Mouse (Mus musculus) stomach, embryonic 14.5 days (tissue): ENCODE data around the gene Tbce. TPM values are rescaled to one million over a fixed set of nuclear protein-coding genes. Genes with fewer than 3 reads are reported as not detected.
"Not testable (repeated sequence)": the region's sequence is repeated elsewhere in the genome, so short reads cannot be mapped to it uniquely, and the experiment has no call there.

Experiments
- ATAC-seq: fragments of 200-750 bp; cut with Nextera tagmentation; 2 replicates; pipeline ENCODE4 v1.8.0; 2017; ENCODE audit warnings: low read depth, moderate TSS enrichment; ENCODE audit not compliant: insufficient number of reproducible peaks, insufficient read depth, low FRiP score
- H3K27ac ChIP-seq: fragments of 300-500 bp; sonication (generic); 2 replicates; pipeline ENCODE4 v1.5.1; 2014; ENCODE audit warnings: mild to moderate bottlenecking, low read length, moderate library complexity, mixed read lengths
- H3K27me3 ChIP-seq: fragments of 300-500 bp; sonication (generic); 2 replicates; pipeline ENCODE4 v1.6.1; 2014; ENCODE audit warnings: low read length, control low read depth, mixed read lengths; ENCODE audit not compliant: control insufficient read depth, insufficient read depth
- H3K36me3 ChIP-seq: fragments of 300-500 bp; sonication (generic); 2 replicates; pipeline ENCODE4 v1.6.1; 2014; ENCODE audit warnings: mild to moderate bottlenecking, control low read depth, low read length, moderate library complexity, mixed read lengths; ENCODE audit not compliant: control insufficient read depth, insufficient read depth
- H3K4me1 ChIP-seq: fragments of 300-500 bp; sonication (generic); 2 replicates; pipeline ENCODE4 v1.6.1; 2014; ENCODE audit warnings: low read length, control low read depth, mixed read lengths; ENCODE audit not compliant: control insufficient read depth, insufficient read depth
- H3K4me2 ChIP-seq: fragments of 300-500 bp; sonication (generic); replicated peaks from 2 replicates; pipeline ENCODE4 v1.6.1; 2014; ENCODE audit warnings: low read depth, low read length, control low read depth
- H3K4me3 ChIP-seq: fragments of 300-500 bp; sonication (generic); 2 replicates; pipeline ENCODE4 v1.5.1; 2014; ENCODE audit warnings: low read depth, low read length, control low read depth
- H3K9ac ChIP-seq: fragments of 300-500 bp; sonication (generic); replicated peaks from 2 replicates; pipeline ENCODE4 v1.6.1; 2014; ENCODE audit warnings: low read depth, mild to moderate bottlenecking, control low read depth, low read length, moderate library complexity, mixed read lengths
- H3K9me3 ChIP-seq: fragments of 300-500 bp; sonication (generic); 2 replicates; pipeline ENCODE4 v1.6.1; 2016; ENCODE audit warnings: low read depth, low read length, control low read depth; ENCODE audit not compliant: control insufficient read depth
- WGBS: fragments of 180-500 bp; shearing (Covaris S2); extraction: QIAGEN DNeasy Blood & Tissue Kit; methylation state at CpG from one replicate; pipeline ENCODE4 v1.1.7; 2014; 5-methylcytosine and 5-hydroxymethylcytosine counted together
- polyA plus RNA-seq: library from polyadenylated mRNA; unstranded; fragments of >200 nt; fragmentation: Nextera tagmentation; extraction: Ambion mirVana; gene quantifications from 2 replicates; pipeline ENCODE4 v1.2.1, GENCODE M21; 2014

The Tbce gene
- polyA plus RNA-seq, 1 experiment from 2014 or later = 74.4 TPM

DNA sequence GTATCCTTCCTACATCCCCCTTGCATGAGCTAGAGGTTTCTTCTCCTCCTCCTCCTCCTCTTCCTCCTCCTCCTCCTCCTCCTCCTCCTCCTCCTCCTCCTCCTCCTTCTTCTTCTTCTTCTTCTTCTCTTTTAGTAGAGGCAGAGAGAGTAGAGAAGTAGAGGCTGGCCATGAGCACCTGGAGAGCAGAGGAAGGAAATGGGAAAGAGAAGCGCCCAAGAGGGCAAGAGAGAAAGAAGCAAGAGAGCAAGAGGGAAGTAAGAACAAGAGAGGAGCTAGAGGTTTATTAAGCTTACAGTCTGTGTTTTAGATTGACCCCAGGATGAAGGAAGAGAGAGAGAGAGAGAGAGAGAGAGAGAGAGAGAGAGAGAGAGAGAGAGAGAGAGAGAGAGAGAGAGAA is 57.6 kb downstream of the Tbce start:
- H3K27ac ChIP-seq, H3K4me1 ChIP-seq, H3K4me3 ChIP-seq, H3K4me2 ChIP-seq, H3K36me3 ChIP-seq, H3K9ac ChIP-seq, ATAC-seq, H3K9me3 ChIP-seq, H3K27me3 ChIP-seq: not testable (repeated sequence)
- WGBS = 92% methylated on average over 1 of the region's 1 CpGs

DNA sequence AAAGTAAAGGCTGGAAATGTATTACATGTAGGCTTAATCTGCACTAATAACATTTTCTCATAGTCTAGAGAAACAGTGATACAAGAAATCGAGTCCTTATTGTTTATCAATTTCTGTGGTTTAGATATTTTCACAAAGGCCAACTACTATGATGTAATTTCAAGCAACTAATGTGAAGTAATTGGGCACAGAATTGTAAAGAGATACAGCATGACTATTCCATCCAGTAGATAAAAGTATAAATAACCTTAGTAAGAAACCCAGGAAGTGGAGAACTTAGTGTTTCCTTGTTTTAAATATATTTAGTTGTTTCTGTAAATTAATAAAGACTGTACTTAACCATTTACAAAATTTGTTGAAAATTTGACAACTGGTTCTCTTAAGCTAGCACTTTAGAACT is 69.6 kb downstream of the Tbce start:
- Histone ChIP-seq H3K4me2 (no peak overlapping the region), H3K9ac (no peak overlapping the region), H3K27me3 (no peaks in the 10 kb centered on the region), H3K27ac (no peak overlapping the region), H3K4me3 (no peak overlapping the region), H3K36me3 (peaks cover 6% of the 10 kb centered on the region; the same call in 1 of the 2 replicates), H3K9me3 (no peaks in the 10 kb centered on the region), H3K4me1 (no peaks in the 10 kb centered on the region; the same call in 1 of the 2 replicates)
- ATAC-seq = no peak
- WGBS = 88% methylated on average over 1 of the region's 1 CpGs

DNA sequence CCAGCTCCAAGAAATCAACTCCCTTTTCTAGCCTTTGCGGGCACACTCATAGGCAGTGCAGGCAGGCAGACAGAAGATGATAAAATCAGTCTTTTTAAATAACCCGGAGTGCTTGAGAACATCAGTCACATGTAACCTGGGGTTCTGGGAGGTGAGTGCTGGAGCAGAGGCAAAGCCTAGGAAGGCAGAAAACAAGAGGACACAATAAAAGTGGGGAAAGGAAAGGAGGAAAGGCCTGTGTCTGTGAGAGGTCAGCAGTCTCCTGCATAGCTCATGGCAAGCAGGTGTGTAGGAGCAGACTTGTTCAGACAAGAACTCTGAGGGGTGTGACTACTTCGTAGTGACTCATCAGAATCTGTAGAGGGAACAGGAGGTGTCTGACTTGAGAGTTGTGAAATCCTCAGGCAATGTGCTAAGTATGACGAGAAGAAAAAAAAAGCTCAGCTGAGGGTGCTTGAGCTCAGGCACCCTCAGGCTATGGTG is 70.8 kb downstream of the Tbce start:
- peak; percentile 87 for ATAC-seq
- Histone ChIP-seq H3K27ac (no peak overlapping the region), H3K4me2 (no peak overlapping the region), H3K27me3 (no peaks in the 10 kb centered on the region), H3K9me3 (no peaks in the 10 kb centered on the region), H3K9ac (no peak overlapping the region), H3K4me3 (no peak overlapping the region), H3K36me3 (peaks cover 6% of the 10 kb centered on the region; the same call in 1 of the 2 replicates), H3K4me1 (no peaks in the 10 kb centered on the region; the same call in 1 of the 2 replicates)
- WGBS = 83% methylated on average over 4 of the region's 4 CpGs

DNA sequence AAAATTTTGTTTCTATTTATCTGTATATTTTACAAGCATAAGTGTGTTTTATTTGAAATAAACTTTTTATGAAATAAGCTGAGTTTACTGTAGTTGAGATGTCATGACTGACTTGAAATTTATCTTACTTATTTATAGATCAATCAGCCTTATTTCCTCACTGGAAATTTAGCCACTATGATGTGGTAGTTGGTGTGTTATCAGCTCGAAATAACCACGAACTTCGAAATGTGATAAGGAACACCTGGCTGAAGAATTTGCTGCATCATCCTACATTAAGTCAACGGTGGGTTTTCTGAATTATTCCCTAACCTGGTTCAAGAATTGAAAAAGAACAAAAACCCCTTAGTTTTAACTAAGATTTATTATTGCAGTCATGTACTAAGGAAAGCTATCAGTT is 73.3 kb downstream of the Tbce start:
- WGBS = 49% methylated on average over 4 of the region's 4 CpGs
- H3K36me3 ChIP-seq = peaks cover 6% of the 10 kb centered on the region; the same call in 1 of the 2 replicates
- H3K4me2 ChIP-seq = no peak overlapping the region
- ATAC-seq = no peak
- no peaks in the 10 kb centered on the region for H3K27me3 ChIP-seq
- H3K4me1 ChIP-seq = no peaks in the 10 kb centered on the region; the same call in 1 of the 2 replicates
- no peak overlapping the region for H3K4me3 ChIP-seq
- no peak overlapping the region for H3K27ac ChIP-seq
- H3K9ac ChIP-seq = no peak overlapping the region
- H3K9me3 ChIP-seq = no peaks in the 10 kb centered on the region

DNA sequence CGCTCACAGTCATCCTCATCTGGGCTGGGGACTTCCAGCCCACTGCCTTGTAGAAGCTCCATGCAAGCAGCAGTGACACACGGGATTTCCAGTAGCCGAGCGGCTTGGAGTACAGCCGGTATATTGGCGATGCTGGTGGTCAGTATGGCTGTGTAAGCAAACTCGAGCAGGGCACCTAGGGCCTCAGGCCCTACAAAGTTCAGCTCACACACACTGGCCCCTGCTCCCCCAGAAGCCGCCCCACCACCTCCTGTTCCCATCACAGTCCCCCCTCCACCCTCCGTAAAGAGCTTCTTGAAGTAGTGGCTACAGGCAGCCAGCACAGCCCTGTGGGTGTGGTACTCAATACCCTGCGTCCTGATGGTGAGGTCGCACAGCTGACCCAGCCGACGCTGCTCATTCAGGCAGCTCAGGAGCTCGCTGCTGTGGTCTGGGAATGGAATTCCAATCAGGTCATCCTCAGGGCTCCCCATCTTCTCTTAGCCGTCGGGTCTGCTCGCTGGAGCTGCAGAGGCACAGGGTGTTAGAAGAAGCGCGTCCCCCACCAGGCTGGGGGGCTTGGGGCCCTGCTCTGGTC is 74.0 kb downstream of the Tbce start:
- Histone ChIP-seq H3K27me3 (no peaks in the 10 kb centered on the region), H3K9ac (no peak overlapping the region), H3K27ac (no peak overlapping the region), H3K9me3 (no peaks in the 10 kb centered on the region), H3K4me3 (no peak overlapping the region), H3K4me1 (no peaks in the 10 kb centered on the region; the same call in 1 of the 2 replicates), H3K36me3 (peaks cover 6% of the 10 kb centered on the region; the same call in 1 of the 2 replicates), H3K4me2 (no peak overlapping the region)
- ATAC-seq = no peak; the same call in 1 of the 2 replicates
- WGBS = 58% methylated on average over 19 of the region's 19 CpGs

DNA sequence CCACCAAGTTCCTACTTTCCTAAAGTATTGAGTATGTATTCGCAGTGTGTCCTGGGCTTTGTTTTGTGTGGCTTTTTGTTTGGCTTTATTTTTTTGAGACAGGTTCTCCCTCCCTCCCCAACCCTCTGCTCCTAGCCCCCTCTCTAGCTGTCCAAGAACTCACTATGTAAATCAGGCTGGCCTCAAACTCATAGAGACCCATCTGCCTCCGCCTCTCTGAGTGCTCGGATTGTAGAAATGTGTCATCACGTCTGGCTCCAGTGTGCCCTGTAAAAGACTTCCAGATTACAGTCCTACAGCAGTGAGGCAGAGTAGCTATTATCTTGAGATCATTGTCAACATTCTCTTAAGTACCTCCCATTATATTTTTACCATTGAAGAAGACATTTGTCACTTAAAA is 78.4 kb downstream of the Tbce start:
- no peaks in the 10 kb centered on the region for H3K27me3 ChIP-seq
- WGBS = 84% methylated on average over 4 of the region's 4 CpGs

DNA sequence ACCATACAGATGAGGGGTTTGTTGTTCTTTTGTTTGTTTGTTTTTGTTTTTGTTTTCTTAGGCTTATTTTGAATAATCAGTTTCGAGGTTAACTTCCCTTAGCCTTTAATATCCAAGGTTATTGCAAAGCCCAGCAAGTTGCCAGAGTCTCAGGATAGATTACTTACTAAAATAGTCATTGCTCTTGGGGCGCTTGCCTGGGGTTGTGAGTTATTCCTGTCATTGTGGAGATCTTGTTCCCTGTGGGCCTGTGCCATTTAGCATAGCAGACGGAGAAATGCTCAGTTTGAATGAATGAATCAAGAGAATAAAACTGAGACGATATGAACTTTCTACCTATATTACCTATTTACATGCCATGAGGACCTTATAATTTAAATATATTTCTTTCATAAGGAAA is 79.2 kb downstream of the Tbce start:
- H3K9ac ChIP-seq = no peak overlapping the region
- 89% methylated on average over 4 of the region's 4 CpGs for WGBS
- H3K4me1 ChIP-seq = peaks cover 4% of the 10 kb centered on the region; the same call in 1 of the 2 replicates
- no peak overlapping the region for H3K4me2 ChIP-seq
- no peaks in the 10 kb centered on the region for H3K36me3 ChIP-seq
- no peaks in the 10 kb centered on the region for H3K27me3 ChIP-seq
- no peak overlapping the region for H3K27ac ChIP-seq
- no peaks in the 10 kb centered on the region for H3K9me3 ChIP-seq
- ATAC-seq = no peak
- H3K4me3 ChIP-seq = no peak overlapping the region

More for the DNA sequence above, 78.4 kb downstream of the Tbce start:
- H3K4me3 ChIP-seq = no peak overlapping the region
- H3K9me3 ChIP-seq = no peaks in the 10 kb centered on the region
- H3K27ac ChIP-seq = no peak overlapping the region
- peaks cover 4% of the 10 kb centered on the region; the same call in 1 of the 2 replicates for H3K4me1 ChIP-seq
- H3K36me3 ChIP-seq = no peaks in the 10 kb centered on the region
- no peak overlapping the region for H3K9ac ChIP-seq
- no peak overlapping the region for H3K4me2 ChIP-seq
- no peak for ATAC-seq

DNA sequence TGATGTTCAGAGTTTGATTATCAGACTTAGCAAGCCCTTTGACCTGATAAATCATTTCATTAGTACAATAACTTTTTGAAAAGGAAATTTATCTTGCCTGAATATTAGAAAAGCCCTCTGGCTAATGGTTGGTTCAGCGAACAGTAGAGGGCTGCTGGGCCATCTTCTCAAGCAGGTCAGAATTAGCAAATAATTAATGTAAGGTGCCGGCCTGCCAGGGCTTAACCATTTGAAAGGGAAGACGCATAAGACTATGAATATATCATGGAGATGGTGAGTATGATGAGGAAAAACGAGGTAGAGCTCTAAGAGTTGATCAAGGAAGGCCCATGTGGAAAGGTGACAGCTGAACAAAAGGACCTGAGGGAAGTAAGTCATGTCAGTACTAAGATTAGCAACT is 82.8 kb downstream of the Tbce start:
- ATAC-seq = no peak
- Histone ChIP-seq H3K4me1 (peaks cover 4% of the 10 kb centered on the region; the same call in 1 of the 2 replicates), H3K9ac (no peak overlapping the region), H3K27ac (no peak overlapping the region), H3K9me3 (no peaks in the 10 kb centered on the region), H3K36me3 (no peaks in the 10 kb centered on the region), H3K4me3 (no peak overlapping the region), H3K27me3 (no peaks in the 10 kb centered on the region), H3K4me2 (0 out of 2 replicates have a peak overlapping the region, but pooled peaks have one; percentile 8)
- WGBS = 78% methylated on average over 4 of the region's 4 CpGs
